Mouse (Mus musculus) cerebellum, adult 18-20 months (tissue): Measurements from ENCODE around the gene Iqgap1.
A peak's percentile ranks its signal among the peaks of the same experiment; 100 is the strongest.

Source experiments
- DNase-seq, 2 experiments: peaks; one replicate each; pipeline ENCODE4 v3.0.0; 2021

The Iqgap1 gene

DNA sequence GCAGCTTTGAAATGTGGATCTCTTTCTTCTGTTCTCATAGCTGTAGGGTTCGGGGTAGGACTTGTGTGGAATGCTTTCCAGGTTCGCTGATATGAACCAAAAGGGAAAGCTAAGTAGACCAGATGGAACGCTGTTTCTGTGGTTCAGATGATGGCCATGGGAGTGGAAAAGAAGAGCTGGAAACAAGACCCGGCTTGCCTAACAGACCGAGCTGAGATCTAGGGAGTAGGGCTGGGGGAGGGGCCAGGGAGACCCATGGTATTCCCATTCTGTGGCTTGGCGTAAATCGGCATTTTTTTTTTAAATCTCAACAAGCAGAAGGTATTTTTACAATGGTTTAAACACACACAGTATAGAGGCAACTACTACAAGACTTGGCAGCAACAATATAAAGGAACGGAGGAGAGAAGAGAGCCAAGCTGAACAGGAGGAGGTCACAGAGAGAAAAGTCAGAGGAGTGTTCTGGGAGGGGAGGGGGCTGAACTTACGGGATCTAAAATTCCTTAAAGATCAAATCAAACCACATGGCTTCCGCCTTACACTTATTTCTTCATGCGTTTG, at the start of gene Iqgap1:
Gene Iqgap1, minus strand, starts transcription at position 132 of the 561 bp plus-strand sequence.
- no peak for DNase-seq

DNA sequence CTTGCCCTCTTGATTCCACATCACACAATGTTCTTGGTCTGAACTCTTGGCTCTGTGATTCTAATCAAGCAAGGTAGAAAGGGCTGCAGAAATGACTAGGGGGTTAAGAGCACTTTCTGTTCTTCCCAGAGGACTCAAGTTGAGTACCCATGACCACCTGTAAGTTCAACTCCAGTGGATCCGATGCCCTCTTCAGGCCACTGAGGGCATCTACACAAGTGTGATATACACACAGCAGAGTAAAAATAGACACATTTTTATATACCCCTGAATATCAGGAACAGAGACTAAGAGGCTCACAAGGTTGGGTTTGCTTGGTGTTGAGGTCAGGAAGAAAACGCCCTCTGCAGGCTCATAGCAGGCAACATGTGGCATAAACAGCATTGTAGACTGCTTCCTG, 47.9 kb upstream of the Iqgap1 start:
- no peak for DNase-seq

DNA sequence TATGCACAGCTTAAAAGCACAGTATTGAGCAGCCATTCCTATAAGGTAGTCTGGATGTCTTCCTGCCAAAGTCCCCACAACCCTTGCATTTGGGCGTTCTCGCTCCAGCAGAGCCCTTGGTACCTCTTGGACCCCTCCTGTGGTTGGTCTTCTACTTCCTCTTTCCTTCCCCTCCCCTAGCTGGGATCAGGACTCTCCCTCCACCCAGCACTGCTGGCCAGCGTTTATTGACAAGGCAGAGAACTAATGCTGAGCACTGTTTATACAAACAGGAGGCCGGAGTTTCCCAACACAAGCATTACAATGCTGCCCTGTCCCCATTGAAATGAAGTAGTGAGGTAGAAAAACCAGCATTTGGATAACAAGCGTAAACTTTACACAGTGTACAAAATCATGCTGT, 47.3 kb upstream of the Iqgap1 start:
- no peak for DNase-seq

DNA sequence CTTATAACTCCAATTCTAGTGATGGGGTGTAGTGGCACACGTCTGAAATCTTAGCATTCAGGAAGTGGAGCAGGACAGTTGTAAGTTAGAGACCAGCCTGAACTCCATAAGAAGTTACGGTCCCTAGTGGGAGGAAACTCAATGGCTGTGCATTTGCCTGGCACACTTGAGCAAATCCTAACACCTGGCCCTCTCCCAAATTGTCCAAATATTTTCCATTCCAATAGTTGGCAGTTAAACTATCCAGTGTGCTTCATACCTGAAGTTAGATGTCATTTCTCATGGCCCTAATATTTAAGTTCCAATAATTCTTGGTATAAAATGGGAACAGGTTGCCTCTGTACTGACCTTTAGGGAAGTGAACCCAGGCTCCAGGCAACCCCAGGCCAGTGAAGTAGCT, 42.9 kb upstream of the Iqgap1 start:
- DNase-seq, result no peak

DNA sequence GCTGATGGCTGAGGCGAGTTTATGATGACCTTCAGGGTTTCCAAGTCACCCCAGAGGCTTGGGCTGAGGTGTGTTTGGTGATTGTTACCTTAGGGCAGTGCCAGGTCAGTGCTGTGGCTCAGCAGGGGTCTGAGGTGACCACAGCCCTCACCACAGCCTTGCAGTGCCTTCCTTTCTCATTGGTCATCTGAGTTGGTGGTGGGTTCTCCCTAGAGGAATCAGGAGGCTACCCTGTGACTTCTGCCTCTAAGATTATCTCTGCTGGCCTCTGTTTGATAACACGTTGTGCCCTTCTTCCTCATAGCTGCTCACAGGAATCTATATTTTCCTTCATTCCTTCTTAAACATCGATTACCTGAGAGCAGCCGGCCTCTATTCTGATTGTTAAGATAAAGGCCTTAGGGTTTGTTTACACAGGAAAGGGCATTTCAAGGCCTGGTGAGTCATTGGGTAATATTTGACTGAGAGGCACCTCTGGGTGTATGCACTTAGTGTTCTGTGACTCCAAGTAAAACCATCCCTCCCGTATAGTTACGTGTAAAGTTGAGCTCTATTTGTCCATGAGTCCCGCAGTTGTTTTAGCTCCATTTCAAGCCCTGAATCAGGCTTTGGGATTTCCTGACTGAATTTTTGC, 40.9 kb upstream of the Iqgap1 start:
- no peak for DNase-seq

DNA sequence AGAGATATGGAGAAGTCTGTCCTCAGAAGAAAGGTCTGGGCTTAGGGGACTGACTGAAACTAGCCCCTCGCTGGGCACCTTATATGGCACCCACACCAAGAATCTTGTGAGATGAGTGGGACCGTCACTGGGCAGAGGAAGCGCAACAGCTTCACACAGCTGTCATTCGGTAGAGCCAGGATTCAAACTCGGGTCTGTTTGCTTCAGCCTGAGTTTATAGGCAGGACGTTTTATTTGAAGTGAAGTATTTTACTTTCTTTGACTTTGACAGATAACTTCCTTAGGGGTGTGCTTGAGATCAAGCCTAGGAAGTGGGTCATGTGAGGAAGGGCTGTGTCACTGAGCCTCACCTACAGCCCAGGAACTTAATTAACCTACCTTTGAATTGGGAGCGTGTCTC, 39.7 kb upstream of the Iqgap1 start:
- no peak for DNase-seq

DNA sequence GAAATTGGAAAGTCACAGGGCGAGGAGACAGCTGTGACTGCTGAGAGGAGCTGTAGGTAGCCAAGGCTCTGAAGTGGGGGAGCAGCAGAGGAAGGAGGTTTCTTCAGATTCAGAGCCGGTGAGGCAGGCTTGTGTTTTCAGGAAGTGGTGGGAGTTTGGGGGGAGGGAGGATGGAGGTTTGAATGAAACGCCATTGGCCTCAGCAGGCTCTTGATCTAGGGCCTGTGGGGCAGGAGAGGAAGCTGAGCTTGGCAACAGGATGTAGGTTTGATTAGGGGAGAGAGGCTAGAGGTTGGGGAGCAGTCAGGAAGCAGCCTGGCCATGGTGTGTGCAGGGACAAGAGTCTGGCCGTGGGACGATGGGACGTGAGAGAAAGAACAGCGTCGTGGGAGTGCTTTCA, 39.1 kb upstream of the Iqgap1 start:
- DNase-seq, result no peak

DNA sequence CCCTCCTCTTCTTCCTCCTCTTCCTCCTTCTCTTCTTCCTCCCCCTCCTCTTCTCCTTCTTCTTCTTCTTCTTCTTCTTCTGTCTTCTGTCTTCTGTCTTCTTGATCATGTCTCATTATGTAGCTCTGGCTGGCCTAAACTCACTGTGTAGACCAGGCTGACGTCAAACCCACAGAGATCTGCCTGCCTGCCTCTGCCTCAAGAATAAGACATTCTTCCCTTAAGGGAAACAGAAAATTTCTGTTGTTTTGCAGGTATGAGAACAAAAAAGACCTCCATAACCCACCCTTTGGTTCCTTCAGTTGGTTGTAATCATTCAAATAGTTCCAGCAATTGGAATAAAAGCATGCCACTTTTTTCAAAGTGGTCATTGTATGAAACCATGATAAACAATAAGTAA, 38.4 kb upstream of the Iqgap1 start:
- no peak for DNase-seq

DNA sequence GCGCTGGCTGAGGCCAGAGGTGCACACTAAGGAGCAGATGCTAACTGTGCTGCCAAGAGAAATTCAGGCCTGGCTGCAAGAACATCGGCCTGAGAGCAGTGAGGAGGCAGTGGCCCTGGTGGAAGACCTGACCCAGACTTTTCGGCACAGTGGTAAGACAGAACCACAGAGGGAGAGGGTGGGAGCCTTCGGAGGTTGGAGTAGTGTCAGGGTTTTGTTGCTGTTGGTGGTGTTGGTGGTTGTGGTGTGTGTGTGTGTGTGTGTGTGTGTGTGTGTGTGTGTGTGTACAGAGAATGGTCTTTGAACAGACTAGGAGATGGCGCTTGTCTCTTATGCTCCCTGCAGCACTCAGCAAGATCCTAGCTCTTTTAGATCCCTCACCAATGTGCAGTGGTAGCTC, 37.7 kb upstream of the Iqgap1 start:
- no peak for DNase-seq

DNA sequence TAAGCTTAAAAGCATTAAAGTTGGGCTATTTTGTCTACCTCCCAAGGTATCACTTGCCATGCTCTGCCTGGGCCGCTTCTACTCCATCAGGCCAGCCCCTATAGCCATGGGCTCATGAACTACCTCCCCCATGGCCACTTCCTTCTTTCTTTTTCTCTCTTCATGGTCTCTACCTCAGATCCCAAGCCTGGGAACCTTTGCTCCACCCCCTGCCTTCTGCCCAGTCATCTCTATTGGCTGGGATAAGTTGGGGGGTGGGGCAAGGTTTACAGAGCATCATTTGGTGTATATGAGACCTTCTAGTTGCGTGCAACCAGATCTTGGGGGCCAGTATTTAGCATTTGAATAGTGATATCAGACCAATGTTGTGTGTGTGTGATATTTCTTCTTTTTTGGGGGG, 36.7 kb upstream of the Iqgap1 start:
- DNase-seq, result no peak

DNA sequence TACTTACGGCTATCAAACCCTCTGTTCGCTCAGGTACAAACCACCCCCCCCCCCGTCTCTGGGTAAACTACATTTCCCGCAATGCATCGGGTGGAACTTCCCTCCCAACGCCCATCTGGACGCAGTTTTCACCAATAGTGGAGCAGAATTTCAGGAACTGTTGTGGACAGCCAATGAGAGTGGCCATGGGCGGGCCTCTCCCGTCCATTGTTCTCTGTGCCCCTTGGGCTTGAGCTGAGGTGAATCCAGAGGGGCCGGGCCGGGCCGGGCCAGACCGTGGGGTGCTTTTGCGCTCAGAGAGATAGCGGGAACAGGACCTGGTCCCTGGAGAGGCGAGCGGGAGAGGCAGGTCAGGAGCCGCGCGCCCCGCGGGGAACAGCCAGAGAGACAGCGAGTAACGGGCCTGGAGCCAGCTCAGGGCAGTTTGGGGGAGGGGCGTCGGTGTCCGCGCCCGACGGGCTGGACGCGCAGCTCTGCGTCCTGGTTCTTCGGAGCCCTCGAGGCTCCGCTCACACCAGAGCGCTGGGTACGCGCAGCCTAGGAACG, 35.0 kb upstream of the Iqgap1 start, which contains the start of gene Zscan2:
Gene Zscan2, plus strand, starts transcription at position 192 of the 546 bp plus-strand sequence.
- peak; percentile 87 to 92 for DNase-seq

DNA sequence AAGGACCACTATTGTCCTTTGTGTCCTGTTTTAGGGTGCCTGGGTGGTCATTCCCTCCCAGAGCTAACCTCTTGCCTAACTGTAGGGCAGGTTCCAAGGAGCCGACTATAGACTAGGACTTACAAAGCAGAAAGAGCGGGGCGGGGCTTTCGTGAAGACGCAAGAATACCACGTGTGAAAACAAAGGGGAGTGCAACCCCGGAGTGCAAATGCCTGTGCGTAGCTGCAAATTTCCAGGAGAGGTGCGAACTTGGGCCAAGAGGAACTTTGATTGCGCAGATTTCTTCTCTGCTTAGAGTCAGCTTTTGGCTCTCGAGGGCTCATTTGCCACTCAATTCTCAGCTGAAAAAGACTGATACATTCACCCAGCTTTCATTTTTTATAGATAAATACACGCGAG, 34.5 kb upstream of the Iqgap1 start:
- peak; percentile 57 to 58 for DNase-seq

DNA sequence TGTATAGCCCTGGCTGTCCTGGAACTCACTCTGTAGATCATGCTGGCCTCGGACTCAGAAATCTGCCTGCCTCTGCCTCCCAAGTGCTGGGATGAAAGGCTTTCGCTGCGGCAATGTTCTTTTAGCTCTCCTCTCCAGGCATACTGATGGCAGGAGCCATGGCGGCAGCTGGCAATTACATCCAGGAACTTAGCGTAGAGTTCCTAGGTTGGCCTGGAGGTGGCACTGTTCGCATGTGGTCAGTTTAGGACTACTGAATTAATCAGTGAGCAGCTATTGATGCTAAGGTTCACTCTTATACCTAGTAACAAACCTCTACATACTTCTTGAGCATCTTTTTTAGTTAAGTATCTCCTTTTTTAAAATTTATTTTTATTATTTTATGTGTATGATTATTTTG, 31.4 kb upstream of the Iqgap1 start:
- peak; percentile 83 to 85 for DNase-seq

DNA sequence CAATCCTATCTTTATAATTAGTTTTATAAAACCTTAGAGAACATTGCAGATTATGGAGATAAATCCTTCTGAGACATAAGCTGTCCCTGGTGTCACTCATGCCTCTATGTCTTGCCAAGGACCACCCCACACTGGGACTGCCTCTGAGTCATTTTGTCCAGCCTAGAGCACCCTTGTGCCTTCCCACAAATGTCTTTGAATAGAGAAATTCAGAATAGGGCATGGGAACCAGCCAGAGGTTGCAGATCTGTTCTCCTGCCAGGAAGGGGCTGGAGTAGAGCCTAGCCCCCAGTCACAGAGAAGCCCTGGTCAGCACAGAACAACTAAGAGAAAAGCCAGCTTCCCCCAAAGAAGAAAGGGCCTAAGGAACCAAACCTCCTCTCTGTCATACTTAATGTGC, 29.5 kb upstream of the Iqgap1 start:
- DNase-seq, result no peak

DNA sequence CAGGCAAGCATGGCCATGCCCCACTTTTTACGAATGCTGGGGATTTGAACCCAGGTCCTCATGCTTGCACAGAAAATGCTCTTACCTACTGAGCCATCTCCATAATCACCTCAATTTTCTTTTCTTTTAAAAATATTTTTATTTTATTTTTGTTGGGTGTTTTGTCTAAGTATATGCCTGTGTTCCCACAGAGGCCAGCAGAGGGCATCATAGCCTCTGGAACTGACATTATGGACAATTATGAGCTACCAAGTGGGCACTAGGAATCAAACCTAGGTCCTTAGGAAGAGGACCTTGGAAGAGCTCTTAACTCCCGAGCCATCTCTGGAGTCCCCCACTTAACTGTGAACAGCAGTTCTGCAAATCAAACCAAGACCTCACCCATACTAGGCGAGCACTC, 27.4 kb upstream of the Iqgap1 start:
- no peak for DNase-seq

DNA sequence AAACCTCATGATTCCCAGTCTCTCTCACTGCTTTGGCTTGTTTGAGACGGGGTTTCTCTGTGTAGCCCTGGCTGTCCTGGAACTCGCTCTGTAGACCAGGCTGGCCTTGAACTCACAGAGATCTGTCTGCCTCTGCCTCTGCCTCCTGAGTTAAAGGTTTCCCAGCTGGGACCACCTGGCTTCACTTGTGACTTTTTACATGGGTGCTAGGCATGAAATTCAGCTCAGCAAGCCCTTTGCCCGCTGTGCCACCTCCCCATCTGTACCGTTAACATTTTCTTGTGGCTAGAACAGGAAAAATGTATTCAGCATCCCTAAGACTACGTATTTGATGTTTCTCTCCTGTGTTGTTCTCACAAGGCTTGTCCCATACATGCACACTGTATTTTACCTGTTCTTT, 24.7 kb upstream of the Iqgap1 start:
- no peak for DNase-seq

DNA sequence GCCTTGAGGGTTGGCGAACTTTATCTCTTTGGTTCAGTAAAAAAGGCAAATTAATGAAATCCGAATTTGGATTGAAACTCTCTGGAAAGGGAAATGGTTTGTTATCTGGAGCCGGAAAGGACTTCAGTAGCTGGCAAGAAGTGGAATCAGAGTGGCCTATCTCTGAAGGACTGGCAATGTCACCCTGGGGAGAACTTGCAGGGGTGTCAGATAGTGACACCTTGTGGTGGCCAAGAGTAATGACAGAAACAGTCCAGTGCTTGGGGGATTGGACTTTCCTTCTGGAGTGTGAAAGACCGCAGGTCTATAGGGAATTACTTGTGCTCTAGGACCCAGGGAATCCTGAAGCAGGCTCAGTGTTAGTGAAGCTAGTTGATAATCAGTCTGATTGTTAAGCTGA, 23.9 kb upstream of the Iqgap1 start:
- DNase-seq, result peak; percentile 39 to 55

DNA sequence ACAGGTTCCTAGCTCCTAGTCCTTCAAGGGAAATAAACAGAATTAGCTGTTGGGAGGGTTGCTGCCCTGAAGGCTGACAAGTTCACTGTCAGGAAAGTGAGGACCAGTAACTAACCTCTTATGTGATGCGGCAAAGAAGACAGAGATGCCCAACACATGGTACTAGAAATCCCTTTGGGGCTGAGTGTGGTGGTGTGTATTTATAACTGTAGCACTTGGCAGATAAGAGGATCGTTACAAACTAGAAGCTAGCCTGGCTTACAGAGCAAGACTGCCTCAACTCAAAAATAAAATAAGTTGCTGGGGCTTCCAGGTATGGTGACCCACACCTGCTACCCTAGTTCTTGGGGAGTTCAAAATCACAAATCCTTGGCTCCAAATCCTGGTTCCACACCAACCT, 23.5 kb upstream of the Iqgap1 start:
- no peak for DNase-seq

DNA sequence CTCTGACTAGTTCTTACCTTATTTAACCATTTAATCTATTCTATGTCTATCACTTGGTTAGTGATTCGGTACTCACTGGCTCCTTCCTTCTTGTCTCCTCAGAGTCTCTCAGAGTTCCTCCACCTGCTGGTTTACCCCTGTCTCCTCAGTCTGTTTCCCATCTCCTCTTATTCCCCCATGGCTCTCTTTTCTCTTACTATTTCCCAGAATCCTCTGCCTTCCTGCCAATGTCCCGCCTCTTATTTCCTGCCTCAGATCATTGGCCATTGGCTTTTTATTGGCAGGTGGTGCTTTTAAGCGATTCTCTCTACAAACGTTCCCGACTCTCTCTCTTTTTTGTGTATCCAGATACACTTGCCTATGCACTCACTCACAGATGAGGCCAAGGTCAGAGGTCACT, 20.9 kb upstream of the Iqgap1 start:
- no peak for DNase-seq

DNA sequence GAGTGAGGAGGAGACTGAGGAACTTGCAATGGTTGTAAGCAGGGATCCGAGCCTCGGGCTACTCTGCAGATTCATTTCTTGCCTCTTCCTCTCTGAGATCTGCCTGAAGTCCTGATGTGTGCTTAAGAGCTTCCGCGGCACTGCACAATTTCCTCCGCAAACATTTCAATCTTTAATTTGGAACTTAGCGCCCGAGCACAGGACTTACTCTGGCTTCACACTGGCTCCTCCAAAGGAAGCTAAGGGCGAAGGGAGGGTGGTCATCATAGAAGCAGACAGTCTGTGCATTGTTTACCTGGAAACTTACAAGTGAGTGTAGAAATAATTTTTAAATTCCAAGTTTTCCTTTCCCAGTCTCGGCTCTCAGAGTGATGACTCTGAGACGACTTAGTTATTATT, 20.5 kb upstream of the Iqgap1 start:
- no peak for DNase-seq

DNA sequence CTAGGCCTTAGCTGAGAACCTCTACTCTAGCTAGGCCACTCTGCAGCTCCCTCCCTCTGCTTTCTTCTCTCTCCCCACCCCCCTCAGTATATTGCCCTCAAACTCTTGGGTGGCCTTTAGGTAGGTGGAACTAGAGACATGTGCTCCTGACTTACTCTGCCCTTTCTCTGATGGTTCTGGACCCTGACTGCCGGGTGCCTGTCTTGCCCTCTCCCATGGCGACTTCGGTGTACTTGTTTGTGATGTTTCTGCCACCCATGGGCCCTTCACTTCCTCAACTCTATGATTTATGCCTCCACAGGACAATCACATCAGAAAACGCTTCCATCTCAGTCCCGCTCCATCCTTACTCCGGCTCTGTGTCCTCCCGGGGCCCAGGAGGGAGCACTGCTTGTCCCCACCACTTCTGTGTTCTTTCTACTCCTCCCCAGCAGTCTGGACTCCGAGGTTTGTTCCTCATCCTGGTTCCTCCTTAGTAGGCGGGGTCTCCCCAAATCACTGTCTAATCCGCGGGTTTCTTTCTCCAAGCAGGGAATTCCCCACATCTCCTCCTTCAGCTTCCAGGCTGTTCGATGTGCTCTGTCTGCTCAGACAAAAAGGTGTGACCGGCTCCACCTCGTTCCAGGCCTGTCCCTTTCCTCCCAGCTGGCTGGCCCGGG, 20.0 kb upstream of the Iqgap1 start:
- no peak for DNase-seq

DNA sequence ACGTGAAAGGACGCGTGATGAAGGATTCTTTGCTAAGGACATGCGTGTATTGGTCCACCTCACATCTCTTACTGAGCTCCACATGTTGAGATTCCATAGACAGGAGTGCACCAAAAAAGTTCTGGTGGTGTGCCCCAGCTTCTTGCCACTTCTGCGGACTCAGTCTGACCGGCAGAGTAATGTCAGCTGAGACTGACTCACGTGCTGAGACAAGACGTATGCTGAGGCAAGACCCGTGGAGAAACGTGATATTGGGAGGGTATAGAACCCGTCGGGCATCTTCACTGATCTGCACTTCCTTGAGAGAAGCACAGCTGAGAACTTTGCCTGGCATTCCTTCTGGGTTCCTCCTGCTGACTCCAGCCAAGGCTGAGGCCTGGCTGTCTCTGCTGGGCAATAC, 18.9 kb upstream of the Iqgap1 start:
- no peak for DNase-seq

DNA sequence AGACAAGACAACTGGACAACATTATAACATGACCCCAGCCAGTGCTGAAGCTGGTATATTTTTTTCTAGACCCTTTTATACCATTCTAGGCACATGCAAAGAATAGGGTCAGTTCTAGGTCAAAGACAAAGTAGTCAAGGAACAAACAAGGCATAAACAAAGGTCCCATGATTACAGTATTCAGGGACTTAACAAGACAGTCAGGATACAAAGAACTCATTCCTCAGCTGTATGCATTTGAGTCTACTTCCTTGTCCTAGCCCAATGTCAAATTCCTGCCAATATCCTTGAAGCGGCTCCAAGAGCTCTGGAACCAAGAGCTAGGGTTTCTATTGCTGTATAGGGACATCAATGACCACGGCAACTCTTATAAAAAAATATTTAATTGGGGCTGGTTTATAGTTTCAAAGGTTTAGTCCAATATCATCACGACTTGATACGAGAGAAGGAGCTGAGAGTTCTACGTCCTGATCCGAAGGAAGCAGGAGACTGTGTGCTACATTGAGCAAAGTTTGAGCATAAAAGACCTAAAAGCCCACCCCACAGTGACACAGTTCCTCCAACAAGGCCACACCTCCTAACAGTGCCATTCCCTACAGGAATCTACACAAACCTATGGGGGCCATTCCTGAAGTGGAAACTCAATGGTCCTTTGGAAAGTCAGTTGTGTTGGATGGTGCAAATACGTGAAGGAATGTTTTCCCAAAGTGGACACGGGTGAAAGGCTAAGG, 18.3 kb upstream of the Iqgap1 start:
- no peak for DNase-seq

DNA sequence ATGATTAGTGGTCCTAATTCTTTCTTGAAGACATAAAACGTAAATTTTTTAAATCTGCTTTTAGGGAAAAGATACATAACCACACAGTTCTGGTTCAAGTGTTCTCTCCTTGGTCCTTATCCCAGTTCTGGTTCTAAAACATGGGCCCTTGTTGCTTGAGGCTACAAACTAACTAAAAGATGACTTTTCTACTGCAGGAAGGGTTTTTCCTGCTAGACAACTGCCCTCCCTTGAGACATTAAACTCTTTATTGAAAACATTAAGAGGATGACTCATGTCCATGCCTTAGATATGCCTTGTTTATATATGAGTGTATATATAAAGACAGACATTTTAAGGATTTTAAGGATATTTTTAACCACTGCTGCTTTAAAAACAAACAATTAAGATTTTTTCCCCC, 17.4 kb upstream of the Iqgap1 start:
- DNase-seq, result no peak
